Mouse (Mus musculus) small intestine, adult 2 months (tissue): ENCODE measurements at regions not wholly inside any gene's neighbourhood (a gene's known extent, or its start where the extent isn't known, plus 50 kb on each side); places are given as distances from the start of the nearest gene placed in this dataset.

ENCODE experiments used
- H3K27ac ChIP-seq: fragments of 200-500 bp; 2 replicates; pipeline ENCODE4 v1.5.1; 2012; ENCODE audit warnings: low read depth, low read length, control low read depth, inconsistent platforms; ENCODE audit not compliant: insufficient read depth
- H3K27me3 ChIP-seq: fragments of 200-500 bp; 2 replicates; pipeline ENCODE4 v1.6.1; 2012; ENCODE audit warnings: mild to moderate bottlenecking, moderate library complexity, low read length, inconsistent platforms; ENCODE audit not compliant: control insufficient read depth, insufficient read depth
- H3K36me3 ChIP-seq: fragments of 200-500 bp; 2 replicates; pipeline ENCODE4 v1.6.1; 2012; ENCODE audit warnings: mild to moderate bottlenecking, low read length, control low read depth, inconsistent platforms; ENCODE audit not compliant: control insufficient read depth, insufficient read depth
- H3K4me1 ChIP-seq: fragments of 200-500 bp; 2 replicates; pipeline ENCODE4 v1.6.1; 2012; ENCODE audit warnings: low read length, inconsistent platforms, mixed read lengths; ENCODE audit not compliant: control insufficient read depth, insufficient read depth, insufficient read length
- H3K4me3 ChIP-seq: fragments of 200-500 bp; 2 replicates; pipeline ENCODE4 v1.5.1; 2012; ENCODE audit warnings: low read depth, mild to moderate bottlenecking, control low read depth, inconsistent platforms, low read length, moderate library complexity
- CTCF ChIP-seq: fragments of 200-500 bp; IDR thresholded peaks from 2 replicates; pipeline ENCODE4 v1.5.1; 2012; ENCODE audit warnings: low read depth, mild to moderate bottlenecking, control low read depth, inconsistent platforms, low read length, moderate library complexity, mixed read lengths; ENCODE audit not compliant: insufficient replicate concordance, insufficient read length; ENCODE audit errors: extremely low read depth
- POLR2A ChIP-seq: fragments of 200-500 bp; IDR thresholded peaks from 2 replicates; pipeline ENCODE4 v1.6.1; 2012; ENCODE audit warnings: low read depth, mild to moderate bottlenecking, control low read depth, inconsistent platforms, low read length, moderate library complexity
- WGBS: fragments of 180-500 bp; shearing (Covaris S2); methylation state at CpG from one replicate; pipeline ENCODE4 v1.1.7; 2018; 5-methylcytosine and 5-hydroxymethylcytosine counted together

DNA sequence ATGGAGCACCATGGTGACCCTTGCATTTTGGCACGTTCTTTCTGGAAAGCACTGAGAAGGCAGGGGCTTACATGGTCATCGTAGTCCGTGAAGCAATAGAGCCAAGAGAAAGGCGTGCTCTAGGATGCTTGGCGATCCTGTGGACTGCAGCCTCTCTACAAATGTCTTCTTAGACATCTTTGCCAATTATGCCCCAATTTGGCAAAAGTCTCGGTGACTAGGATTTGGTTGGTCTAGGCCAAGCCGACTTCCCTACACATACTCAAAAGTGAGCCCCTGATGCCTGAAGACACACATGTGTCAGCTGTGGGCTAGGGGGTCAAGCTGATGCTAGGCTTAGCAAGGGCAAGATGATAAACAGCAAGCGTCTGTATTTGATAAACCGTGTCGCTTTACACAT lies 154.7 kb downstream of the Opa1 start:
- TF ChIP-seq POLR2A (no peak), CTCF (no peak)
- Histone ChIP-seq H3K4me3 (no peak overlapping the region), H3K4me1 (peaks cover 5% of the 10 kb centered on the region; the same call in 1 of the 2 replicates), H3K27ac (no peak overlapping the region), H3K36me3 (no peaks in the 10 kb centered on the region), H3K27me3 (no peaks in the 10 kb centered on the region)
- WGBS, result 92% methylated on average over 10 of the region's 10 CpGs

DNA sequence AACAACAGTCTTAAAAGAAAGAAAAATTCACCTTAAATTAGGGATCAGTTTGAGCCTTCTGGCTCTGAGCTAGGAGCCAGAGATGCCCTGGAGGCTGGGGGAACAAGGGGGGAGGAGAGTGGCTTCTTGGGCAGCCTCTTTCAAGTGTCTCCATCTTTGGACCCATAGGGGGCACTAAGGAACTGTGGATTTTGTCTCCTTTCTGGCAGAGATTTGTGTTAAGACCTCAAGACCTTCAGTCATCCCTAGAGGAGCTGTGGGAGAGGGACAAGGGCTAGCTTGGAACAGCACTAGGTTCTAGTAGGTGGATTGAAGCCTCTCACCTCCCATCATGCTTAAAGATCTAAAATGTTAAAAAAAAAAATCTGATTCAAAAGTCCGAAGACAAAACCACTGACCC lies 155.2 kb downstream of the Opa1 start:
- Histone ChIP-seq H3K4me3 (no peak overlapping the region), H3K27ac (no peak overlapping the region), H3K36me3 (no peaks in the 10 kb centered on the region), H3K27me3 (no peaks in the 10 kb centered on the region), H3K4me1 (peaks cover 5% of the 10 kb centered on the region; the same call in 1 of the 2 replicates)
- WGBS, result 45% methylated on average over 1 of the region's 1 CpGs
- TF ChIP-seq POLR2A (no peak), CTCF (peak; percentile 59; the same call in 1 of the 2 replicates)

DNA sequence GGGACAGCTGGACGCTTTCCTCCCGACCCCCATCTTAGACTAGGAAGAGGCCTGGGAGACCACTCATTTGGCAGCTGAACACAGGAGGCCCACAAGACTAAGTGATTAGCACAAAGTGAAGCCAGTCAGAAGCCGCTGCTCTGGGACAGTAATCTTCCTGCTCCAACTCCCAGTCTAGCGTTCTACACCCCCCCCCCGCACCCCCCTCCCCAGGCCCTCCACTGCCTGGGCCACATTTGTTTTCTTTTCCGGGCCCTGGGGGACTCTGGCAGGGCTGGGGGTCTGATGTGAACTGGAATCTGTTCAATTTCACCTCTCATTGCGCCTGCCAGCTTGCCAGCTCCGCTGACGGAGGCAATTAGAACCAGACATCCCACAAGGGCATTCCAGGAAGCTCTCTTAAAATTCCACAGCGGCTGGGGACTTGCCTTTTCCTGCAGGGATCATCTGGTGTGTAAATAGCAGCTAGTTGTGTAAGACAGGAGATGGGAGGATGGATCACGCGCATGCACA lies 155.7 kb downstream of the Opa1 start:
- Histone ChIP-seq H3K4me1 (peaks cover 5% of the 10 kb centered on the region; the same call in 1 of the 2 replicates), H3K36me3 (no peaks in the 10 kb centered on the region), H3K27me3 (no peaks in the 10 kb centered on the region), H3K27ac (no peak overlapping the region; the same call in 1 of the 2 replicates), H3K4me3 (no peak overlapping the region)
- TF ChIP-seq CTCF, result no peak
- no peak for TF ChIP-seq POLR2A
- 32% methylated on average over 12 of the region's 12 CpGs for WGBS

DNA sequence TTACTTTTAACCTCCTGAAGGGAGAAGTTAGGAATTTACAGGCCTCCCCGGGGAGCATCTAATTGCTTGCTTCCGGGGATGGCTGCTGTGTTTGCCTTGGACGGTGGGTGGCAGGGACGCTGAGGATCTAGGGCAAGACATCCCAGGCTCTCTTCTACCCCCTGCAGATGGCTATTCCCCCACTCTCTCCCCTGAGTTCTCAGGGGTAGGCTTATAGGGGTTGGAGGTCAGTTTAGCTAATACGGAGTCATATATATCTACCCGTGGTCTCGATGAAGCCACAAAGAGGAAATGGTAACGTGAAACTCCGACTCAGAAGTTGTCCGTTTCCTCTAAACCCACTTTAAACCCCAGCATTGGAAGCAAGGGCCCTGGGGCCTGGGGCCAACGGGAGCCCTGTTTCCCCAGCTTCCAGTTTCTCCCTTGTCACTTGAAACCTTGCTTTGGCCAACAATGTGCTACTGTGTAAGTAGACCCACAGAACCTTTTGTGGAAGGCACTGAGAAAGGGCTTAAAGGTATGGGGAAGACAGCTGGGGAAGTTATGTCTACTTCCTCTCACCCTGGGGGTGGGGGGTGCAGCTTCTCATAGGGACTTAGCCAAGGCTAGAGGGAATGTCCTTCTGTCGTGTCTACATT lies 156.4 kb downstream of the Opa1 start:
- 70% methylated on average over 12 of the region's 12 CpGs for WGBS
- Histone ChIP-seq H3K36me3 (no peaks in the 10 kb centered on the region), H3K4me1 (peaks cover 5% of the 10 kb centered on the region; the same call in 1 of the 2 replicates), H3K27ac (no peak overlapping the region; the same call in 1 of the 2 replicates), H3K4me3 (no peak overlapping the region), H3K27me3 (no peaks in the 10 kb centered on the region)
- TF ChIP-seq CTCF, result no peak
- no peak for TF ChIP-seq POLR2A

DNA sequence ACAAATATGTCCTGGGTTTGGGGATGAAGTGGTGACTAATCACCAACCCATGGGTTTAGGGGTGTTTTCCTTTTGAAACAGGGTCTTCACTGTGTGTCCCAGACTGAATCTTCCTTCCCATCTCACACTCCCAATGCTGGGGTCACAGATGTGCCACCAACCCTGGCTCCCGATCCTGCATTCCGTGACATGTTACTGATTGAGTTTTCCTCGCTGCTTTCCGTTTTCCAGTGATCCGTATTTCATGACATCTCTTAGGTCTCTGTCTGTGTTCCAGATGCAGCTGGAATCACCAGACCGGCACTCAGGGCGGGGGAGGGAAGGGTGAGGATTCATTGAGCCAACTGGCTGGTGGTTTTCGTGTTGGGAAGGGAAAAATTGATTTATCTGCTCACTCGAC lies 157.1 kb downstream of the Opa1 start:
- TF ChIP-seq CTCF (no peak), POLR2A (no peak)
- H3K27ac ChIP-seq, result no peak overlapping the region

DNA sequence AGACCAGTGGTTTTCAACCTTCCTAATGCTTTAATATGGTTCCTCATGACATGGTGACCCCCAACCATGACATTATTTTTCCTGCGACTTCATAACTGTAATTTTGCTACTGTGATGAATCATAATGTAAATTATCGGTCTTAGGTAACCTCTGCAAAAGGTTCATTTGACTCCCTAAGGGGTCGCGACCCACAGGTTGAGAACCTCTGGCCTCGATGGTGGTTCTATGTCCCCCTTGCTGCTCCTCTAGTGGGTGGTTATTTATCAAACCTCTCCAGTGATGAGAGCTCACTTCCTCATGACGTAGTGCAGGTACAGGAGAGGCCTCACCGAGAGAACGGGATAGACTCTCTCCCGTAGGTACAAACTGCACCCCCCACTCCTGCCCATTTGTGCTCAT lies 158.9 kb downstream of the Opa1 start:
- Histone ChIP-seq H3K4me1 (peaks cover 5% of the 10 kb centered on the region; the same call in 1 of the 2 replicates), H3K27me3 (no peaks in the 10 kb centered on the region), H3K4me3 (no peak overlapping the region), H3K27ac (no peak overlapping the region), H3K36me3 (no peaks in the 10 kb centered on the region)
- TF ChIP-seq CTCF, result no peak
- 93% methylated on average over 9 of the region's 9 CpGs for WGBS

More for the DNA sequence above, 157.1 kb downstream of the Opa1 start:
- Histone ChIP-seq H3K27me3 (no peaks in the 10 kb centered on the region), H3K4me1 (peaks cover 5% of the 10 kb centered on the region; the same call in 1 of the 2 replicates), H3K4me3 (no peak overlapping the region), H3K36me3 (no peaks in the 10 kb centered on the region)
- WGBS, result 90% methylated on average over 9 of the region's 9 CpGs

DNA sequence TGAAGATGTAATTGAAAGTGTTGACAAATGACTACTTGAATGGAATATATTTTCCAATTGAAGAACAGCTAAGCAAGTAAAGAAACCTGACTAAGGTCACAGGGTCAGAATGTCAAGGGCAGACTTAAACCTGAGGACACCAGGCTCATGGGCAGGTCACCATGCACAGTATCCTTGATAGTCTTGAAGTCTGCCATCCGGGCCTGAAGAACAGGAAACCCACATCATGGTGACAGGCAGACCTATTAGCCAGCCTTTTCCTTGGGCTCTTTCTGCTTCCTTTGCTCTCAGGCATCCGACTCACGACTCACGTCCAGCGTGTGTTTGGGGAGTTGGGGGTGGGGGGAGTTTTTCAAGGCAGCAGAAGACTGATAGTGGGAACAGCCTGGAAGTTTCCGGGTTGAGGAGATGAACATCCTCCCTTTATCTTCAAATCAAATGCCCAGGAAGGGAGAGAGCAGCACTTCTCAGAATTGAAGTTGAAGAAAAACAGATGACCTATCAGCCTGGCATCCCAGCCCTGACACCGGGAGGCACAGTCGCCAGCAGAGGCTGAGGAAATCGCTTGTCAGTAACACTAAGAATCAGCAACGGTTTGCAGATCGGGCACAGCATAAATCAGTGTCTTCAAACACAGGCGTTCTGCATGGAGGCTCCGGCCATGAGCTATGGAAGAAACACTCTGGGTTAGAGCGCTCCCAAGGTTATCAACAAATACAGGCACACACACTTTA lies 163.5 kb downstream of the Opa1 start:
- TF ChIP-seq POLR2A (no peak), CTCF (no peak)
- Histone ChIP-seq H3K4me3 (no peak overlapping the region), H3K27me3 (no peaks in the 10 kb centered on the region), H3K36me3 (no peaks in the 10 kb centered on the region), H3K4me1 (no peaks in the 10 kb centered on the region), H3K27ac (no peak overlapping the region)
- 76% methylated on average over 14 of the region's 14 CpGs for WGBS

DNA sequence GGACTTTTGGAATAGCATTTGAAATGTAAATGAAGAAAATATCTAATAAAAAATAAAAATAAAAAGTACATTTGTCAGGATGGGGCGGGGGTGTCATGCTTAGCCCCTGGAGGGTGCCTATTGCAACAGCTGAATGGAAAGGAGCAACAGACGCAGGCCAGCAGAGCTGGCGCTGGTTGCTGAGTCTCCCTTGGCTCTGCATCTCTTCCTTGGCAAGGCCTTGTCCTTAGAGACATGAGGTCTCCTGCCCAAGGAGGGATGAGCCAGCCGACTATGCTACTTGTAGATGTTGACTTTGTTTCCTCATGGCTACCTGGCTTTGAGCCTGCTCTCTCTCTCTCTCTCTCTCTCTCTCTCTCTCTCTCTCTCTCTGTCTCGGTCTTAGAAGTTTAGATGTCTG lies 166.4 kb downstream of the Opa1 start:
- 85% methylated on average over 5 of the region's 5 CpGs for WGBS
- no peak overlapping the region for H3K27ac ChIP-seq
- H3K4me1 ChIP-seq, result no peaks in the 10 kb centered on the region

More for the DNA sequence above, 166.4 kb downstream of the Opa1 start:
- Histone ChIP-seq H3K27me3 (no peaks in the 10 kb centered on the region), H3K36me3 (no peaks in the 10 kb centered on the region), H3K4me3 (no peak overlapping the region)
- TF ChIP-seq POLR2A, result no peak
- no peak for TF ChIP-seq CTCF
